Mouse (Mus musculus) C2C12 (cell line): ENCODE results near the gene Vwf. TPM values are rescaled to one million over a fixed set of nuclear protein-coding genes. Genes with fewer than 3 reads are reported as not detected.

Source experiments
- H3K27me3 ChIP-seq: one replicate; pipeline ENCODE4 v1.6.1; 2011; ENCODE audit not compliant: control insufficient read depth, insufficient read depth, insufficient read length
- H3K36me3 ChIP-seq: one replicate; pipeline ENCODE4 v1.6.1; 2011; ENCODE audit not compliant: control insufficient read depth, insufficient read depth
- H3K4me3 ChIP-seq: one replicate; pipeline ENCODE4 v1.5.1; 2011; ENCODE audit warnings: mild to moderate bottlenecking, control low read depth; ENCODE audit not compliant: poor library complexity, insufficient read depth, severe bottlenecking
- H3K79me2 ChIP-seq: one replicate; pipeline ENCODE4 v1.6.1; 2011; ENCODE audit not compliant: control insufficient read depth, insufficient read depth
- H3K79me3 ChIP-seq: one replicate; pipeline ENCODE4 v1.6.1; 2011; ENCODE audit warnings: low read depth, control low read depth
- H3ac ChIP-seq: one replicate; pipeline ENCODE3; 2011; ENCODE audit warnings: low read depth; ENCODE audit not compliant: control insufficient read depth, insufficient read length
- CEBPB ChIP-seq: IDR thresholded peaks from one replicate; pipeline ENCODE4 v1.6.1; 2011; ENCODE audit warnings: low read depth, mild to moderate bottlenecking, control low read depth, moderate library complexity
- CTCF ChIP-seq: IDR thresholded peaks from one replicate; pipeline ENCODE4 v1.5.1; 2011; ENCODE audit not compliant: control insufficient read depth, insufficient read depth, insufficient read length
- FOSL1 ChIP-seq: IDR thresholded peaks from one replicate; pipeline ENCODE4 v1.8.0; 2011; ENCODE audit warnings: mild to moderate bottlenecking, low read length; ENCODE audit not compliant: poor library complexity, insufficient read depth, severe bottlenecking
- MAX ChIP-seq: IDR thresholded peaks from one replicate; pipeline ENCODE4 v1.6.1; 2011; ENCODE audit warnings: mild to moderate bottlenecking, control low read depth
- MYOD1 ChIP-seq: IDR thresholded peaks from one replicate; pipeline ENCODE4 v1.6.1; 2011; ENCODE audit warnings: low read depth; ENCODE audit not compliant: control insufficient read depth, insufficient read length
- MYOG ChIP-seq: IDR thresholded peaks from one replicate; pipeline ENCODE4 v1.6.1; 2011; ENCODE audit not compliant: control insufficient read depth, insufficient read length; ENCODE audit errors: extremely low read depth
- USF1 ChIP-seq: IDR thresholded peaks from one replicate; pipeline ENCODE4 v1.6.1; 2011; ENCODE audit warnings: low read depth, mild to moderate bottlenecking, control low read depth, moderate library complexity
- polyA plus RNA-seq: library from polyadenylated mRNA; unstranded; fragments of >200 nt; fragmentation: generic; extraction: Trizol; gene quantifications from one replicate; pipeline ENCODE4 v1.2.1, GENCODE M21; 2012; ENCODE audit warnings: missing spikeins

The Vwf gene
- polyA plus RNA-seq, 1 experiment, result 0.04 TPM

- peak overlapping the region; percentile 37 for H3ac ChIP-seq
- no peaks in the 10 kb centered on the region for H3K27me3 ChIP-seq
- H3K36me3 ChIP-seq, result no peaks in the 10 kb centered on the region
- TF ChIP-seq USF1 (peak; percentile 59), MAX (peak; percentile 35), CEBPB (no peak)
- H3K79me2 ChIP-seq, result no peaks in the 10 kb centered on the region
- no peak overlapping the region for H3K4me3 ChIP-seq
- no peaks in the 10 kb centered on the region for H3K79me3 ChIP-seq
Measured at GRCm38 (mm10) chr6:125572291-125573188, 26.0 kb downstream of the Vwf start.

DNA sequence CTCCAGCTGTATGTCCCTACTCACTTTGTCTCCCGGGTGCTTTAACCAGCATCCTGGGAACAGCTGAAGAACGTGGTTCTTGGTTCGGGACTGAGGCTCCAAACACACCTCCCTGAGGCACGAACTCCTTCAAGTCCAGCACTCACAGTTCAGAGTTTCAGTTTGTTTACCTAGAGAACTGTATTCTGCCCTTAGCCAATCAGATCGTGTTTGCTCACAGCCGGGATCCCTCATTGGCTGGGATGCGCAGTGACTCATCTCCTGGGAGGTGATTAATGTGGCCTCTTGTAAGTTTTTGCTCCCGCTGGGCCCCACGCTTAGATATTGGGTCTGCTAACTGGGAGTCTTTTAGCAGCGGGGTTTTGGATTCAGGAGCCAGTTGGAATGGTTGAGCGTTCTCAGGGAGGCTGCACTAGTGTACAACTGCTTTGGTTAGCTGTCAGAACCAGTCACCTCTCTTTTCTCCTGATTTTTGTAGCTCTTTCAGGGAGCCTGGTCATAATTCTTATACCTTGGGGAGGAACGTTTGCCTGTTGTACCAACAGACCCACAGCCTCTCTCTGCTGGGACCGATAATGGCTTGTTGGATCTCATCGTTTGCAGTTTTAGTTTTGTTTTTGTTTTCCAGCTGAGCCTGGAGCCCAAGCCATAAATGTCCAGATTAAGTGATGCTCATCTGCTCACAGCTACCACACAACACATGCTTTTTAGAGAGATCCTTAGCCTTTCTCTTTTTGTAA lies 26.8 kb downstream of the Vwf start:
- H3K79me3 ChIP-seq, result no peaks in the 10 kb centered on the region
- H3K79me2 ChIP-seq, result no peaks in the 10 kb centered on the region
- H3K4me3 ChIP-seq, result no peak overlapping the region
- H3ac ChIP-seq, result peak overlapping the region; percentile 37
- no peaks in the 10 kb centered on the region for H3K36me3 ChIP-seq
- no peaks in the 10 kb centered on the region for H3K27me3 ChIP-seq
- no peak for TF ChIP-seq CEBPB
- TF ChIP-seq FOSL1, result peak; percentile 8

DNA sequence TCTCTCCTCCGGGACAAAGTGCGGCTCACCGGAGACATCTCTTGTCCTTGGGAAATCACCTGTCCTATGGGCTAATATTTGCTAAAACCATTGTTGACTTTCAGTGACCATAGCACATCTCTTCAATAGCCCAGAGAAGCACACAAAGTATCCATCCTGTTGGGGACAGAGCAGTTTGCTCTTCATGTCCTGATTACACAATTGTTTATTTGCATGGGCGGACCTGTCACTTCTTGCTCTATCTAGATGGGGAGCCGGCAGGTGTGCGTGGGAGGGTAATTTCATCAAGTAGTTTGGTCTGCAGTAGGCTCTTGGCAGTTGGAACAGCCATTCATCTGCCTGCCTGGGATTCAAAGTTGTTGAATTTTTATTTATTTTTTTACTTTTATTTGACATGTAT lies 28.5 kb downstream of the Vwf start:
- Histone ChIP-seq H3K4me3 (no peak overlapping the region), H3K36me3 (no peaks in the 10 kb centered on the region), H3K27me3 (no peaks in the 10 kb centered on the region), H3K79me3 (no peaks in the 10 kb centered on the region), H3K79me2 (no peaks in the 10 kb centered on the region), H3ac (no peak overlapping the region)
- TF ChIP-seq MYOG, result no peak
- no peak for TF ChIP-seq CEBPB
- TF ChIP-seq MAX, result no peak
- no peak for TF ChIP-seq FOSL1
- no peak for TF ChIP-seq MYOD1
- no peak for TF ChIP-seq CTCF
- TF ChIP-seq USF1, result no peak

DNA sequence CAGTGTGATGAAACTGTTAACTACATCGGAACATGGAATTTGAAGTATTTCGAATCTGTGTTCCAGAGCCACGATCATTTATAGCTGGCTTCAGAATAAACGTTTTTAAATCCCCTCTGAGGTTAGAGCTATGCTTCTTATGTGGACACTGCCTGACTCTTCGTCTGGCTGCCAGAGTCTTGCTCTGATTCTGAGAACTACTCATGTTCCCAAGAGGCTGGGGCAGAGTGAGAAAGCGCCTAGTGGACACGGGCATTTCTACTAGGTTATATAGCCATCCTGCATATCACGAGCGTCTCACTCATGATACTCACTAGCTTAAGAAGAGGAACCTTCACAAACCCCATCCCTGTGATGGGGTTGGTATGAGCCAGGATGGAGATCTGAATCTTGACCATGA lies 30.7 kb downstream of the Vwf start:
- Histone ChIP-seq H3K27me3 (no peaks in the 10 kb centered on the region), H3K36me3 (no peaks in the 10 kb centered on the region), H3K79me3 (no peaks in the 10 kb centered on the region), H3ac (no peak overlapping the region), H3K79me2 (no peaks in the 10 kb centered on the region), H3K4me3 (no peak overlapping the region)
- TF ChIP-seq CEBPB (no peak), MAX (no peak), MYOG (no peak), USF1 (no peak), CTCF (no peak), FOSL1 (no peak), MYOD1 (no peak)

DNA sequence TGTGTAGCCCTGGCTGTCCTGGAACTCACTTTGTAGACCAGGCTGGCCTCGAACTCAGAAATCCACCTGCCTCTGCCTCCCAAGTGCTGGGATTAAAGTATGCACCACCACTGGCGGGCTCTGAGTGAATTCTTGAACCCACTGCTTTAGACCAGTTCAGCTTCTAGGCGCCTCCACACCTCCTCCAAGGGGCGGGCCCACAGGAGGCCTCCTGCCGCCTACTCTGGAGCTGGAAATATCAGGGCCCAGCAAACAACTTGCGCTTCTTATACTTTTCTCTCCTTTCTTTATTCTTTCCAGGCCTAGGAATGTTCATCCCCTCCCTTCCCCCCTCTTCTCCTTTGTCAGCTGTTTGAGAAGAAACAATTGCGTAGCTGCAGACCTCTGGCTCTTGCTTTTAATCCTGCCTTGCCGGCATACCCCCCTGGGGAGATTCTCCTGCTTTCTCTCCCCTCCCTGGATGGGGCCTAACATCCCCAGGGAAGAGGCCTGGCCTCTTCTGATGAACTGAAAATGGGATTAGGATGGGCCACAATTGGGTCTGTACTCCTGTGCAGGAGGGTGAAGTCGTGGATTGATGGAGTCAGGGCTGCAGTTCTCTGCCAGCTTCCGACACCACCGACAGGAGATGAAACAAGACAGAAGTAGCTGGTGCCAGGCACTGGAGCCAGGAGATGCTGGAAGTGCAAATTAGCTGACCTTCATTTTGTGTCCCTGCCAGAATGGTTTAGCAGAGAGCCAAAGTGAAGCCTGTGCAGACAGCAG lies 31.5 kb downstream of the Vwf start:
- Histone ChIP-seq H3K27me3 (no peaks in the 10 kb centered on the region), H3K79me3 (no peaks in the 10 kb centered on the region), H3K4me3 (no peak overlapping the region), H3K36me3 (no peaks in the 10 kb centered on the region), H3K79me2 (no peaks in the 10 kb centered on the region), H3ac (no peak overlapping the region)
- TF ChIP-seq CTCF (no peak), MAX (no peak), FOSL1 (no peak), MYOG (no peak), MYOD1 (no peak), CEBPB (no peak), USF1 (no peak)

DNA sequence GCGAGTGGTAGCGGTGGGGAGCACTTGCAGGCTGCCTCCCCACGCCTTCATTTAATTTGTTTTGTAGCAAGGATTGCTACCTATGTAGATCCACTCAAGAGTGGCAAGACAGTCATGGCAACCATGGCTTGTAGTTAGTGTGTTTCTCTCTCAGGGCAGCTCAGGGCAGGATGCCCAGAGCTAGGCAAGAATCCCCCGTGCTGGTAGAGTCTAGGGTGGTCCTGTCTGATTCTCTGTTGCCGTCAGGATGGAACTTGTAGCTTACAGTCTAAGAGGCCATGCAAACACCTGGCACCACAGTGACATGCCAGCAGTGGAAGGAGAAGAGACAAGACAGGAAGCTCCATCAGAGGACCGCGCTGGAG lies 32.1 kb downstream of the Vwf start:
- H3K79me3 ChIP-seq, result no peaks in the 10 kb centered on the region
- no peak overlapping the region for H3K4me3 ChIP-seq
- H3K36me3 ChIP-seq, result no peaks in the 10 kb centered on the region
- H3K79me2 ChIP-seq, result no peaks in the 10 kb centered on the region
- no peaks in the 10 kb centered on the region for H3K27me3 ChIP-seq
- no peak overlapping the region for H3ac ChIP-seq
- no peak for TF ChIP-seq CEBPB
- TF ChIP-seq MYOG, result no peak
- TF ChIP-seq CTCF, result no peak
- TF ChIP-seq MYOD1, result no peak
- TF ChIP-seq MAX, result no peak
- no peak for TF ChIP-seq USF1
- no peak for TF ChIP-seq FOSL1
